Mouse (Mus musculus) embryonic stem cell, embryonic (primary cell): Measurements from ENCODE around the gene Sirt4.

Experiments
- CTCF ChIA-PET, 4 experiments: fragments of 300-600 bp in 2 of 4; fragments of 350-600 bp in 2 of 4; sonication (Branson Sonifier 250); formaldehyde crosslinking; loops; one replicate each; lab custom pipeline; 2022; ENCODE audit warnings: inconsistent platforms in 2 of 4; lab: Charles Lee
- POLR2A ChIA-PET, 4 experiments: fragments of 300-600 bp in 2 of 4; fragments of 350-600 bp in 2 of 4; sonication (Branson Sonifier 250); formaldehyde crosslinking; loops; one replicate each; lab custom pipeline; 2022; ENCODE audit warnings: antibody characterized with exemption in 4 of 4, inconsistent platforms in 1 of 4; lab: Charles Lee

Gene Sirt4

GRCm38 (mm10) chr5:115507981-115508858 lies 23.7 kb upstream of the Sirt4 start:
- CTCF ChIA-PET, result interaction anchor here in 3 of 4 experiments (0.7 to 3.4 kb wide), 9 partner anchors 9 to 51 kb away, joined by 3 to 31 read pairs (median 4); partner anchors contain the start of gene Rplp0 (in 1 of the 3)
- POLR2A ChIA-PET, result interaction anchor here (0.5 to 13.0 kb wide), 36 partner anchors 8 to 208 kb away, joined by 3 to 114 read pairs (median 5); partner anchors contain the start of genes Rplp0 (in 2 of the 4) and Sirt4 (in 2 of the 4)

- POLR2A ChIA-PET, result interaction anchor here (0.5 to 13.0 kb wide), 30 partner anchors 9 to 566 kb away, joined by 3 to 114 read pairs (median 5); partner anchors contain the start of genes 2210016L21Rik (in 1 of the 4), Rplp0 (in 1 of the 4) and Sirt4 (in 1 of the 4)
- CTCF ChIA-PET, result interaction anchor here (0.7 to 3.4 kb wide), 8 partner anchors 9 to 52 kb away, joined by 3 to 31 read pairs (median 6); partner anchors contain the start of gene Rplp0 (in 1 of the 4)
Measured at GRCm38 (mm10) chr5:115507267-115507980, 22.9 kb upstream of the Sirt4 start.

GRCm38 (mm10) chr5:115506454-115507201 lies 22.1 kb upstream of the Sirt4 start, which contains the start of gene Pxn:
TSS of gene Pxn (plus strand) at chr5:115506676.
- CTCF ChIA-PET, result interaction anchor here in 3 of 4 experiments (0.6 to 1.9 kb wide), 6 partner anchors 10 to 317 kb away, joined by 3 to 7 read pairs (median 6); no protein-coding TSS in a partner anchor
- POLR2A ChIA-PET, result interaction anchor here (0.5 to 13.0 kb wide), 16 partner anchors 10 to 565 kb away, joined by 3 to 114 read pairs (median 4); partner anchors contain the start of genes 2210016L21Rik (in 1 of the 4) and Unc119b (in 1 of the 4)

- ChIA-PET POLR2A (interaction anchor here in 3 of 4 experiments (0.8 to 13.0 kb wide), 11 partner anchors 10 to 53 kb away, joined by 3 to 114 read pairs (median 4); partner anchors contain the start of gene Rplp0 (in 1 of the 3)), CTCF (interaction anchor here in 3 of 4 experiments (0.7 to 1.9 kb wide), 5 partner anchors 9 to 50 kb away, joined by 4 to 8 read pairs (median 6); no protein-coding TSS in a partner anchor)
Measured at GRCm38 (mm10) chr5:115505617-115506016, 21.1 kb upstream of the Sirt4 start.

GRCm38 (mm10) chr5:115503035-115503434 lies 18.5 kb upstream of the Sirt4 start:
- POLR2A ChIA-PET, result interaction anchor here in 3 of 4 experiments (0.5 to 13.0 kb wide), 18 partner anchors 9 to 60 kb away, joined by 3 to 114 read pairs (median 4); partner anchors contain the start of gene Rplp0 (in 1 of the 3)

GRCm38 (mm10) chr5:115500383-115500935 lies 15.9 kb upstream of the Sirt4 start:
- ChIA-PET CTCF (interaction anchor here in 1 of 4 experiments (0.8 to 1.8 kb wide), 2 partner anchors 38 to 56 kb away, joined by 3 to 4 read pairs; no protein-coding TSS in a partner anchor), POLR2A (interaction anchor here in 3 of 4 experiments (0.5 to 13.0 kb wide), 14 partner anchors 9 to 122 kb away, joined by 3 to 114 read pairs (median 3); partner anchors contain the start of gene Rplp0 (in 1 of the 3))

More at GRCm38 (mm10) chr5:115503035-115503434, 18.5 kb upstream of the Sirt4 start:
- CTCF ChIA-PET, result interaction anchor here in 1 of 4 experiments (0.7 to 1.6 kb wide), 2 partner anchors 36 to 72 kb away, joined by 3 to 9 read pairs; no protein-coding TSS in a partner anchor

- ChIA-PET CTCF (interaction anchor here in 3 of 4 experiments (0.6 to 1.3 kb wide), 6 partner anchors 10 to 486 kb away, joined by 3 to 8 read pairs (median 3); no protein-coding TSS in a partner anchor), POLR2A (interaction anchor here (0.6 to 4.4 kb wide), 25 partner anchors 8 to 766 kb away, joined by 3 to 32 read pairs (median 4); partner anchors contain the start of gene Rplp0 (in 1 of the 4))
Measured at GRCm38 (mm10) chr5:115498307-115499240, 14.0 kb upstream of the Sirt4 start.

GRCm38 (mm10) chr5:115497033-115497432 lies 12.5 kb upstream of the Sirt4 start:
- ChIA-PET CTCF (interaction anchor here in 2 of 4 experiments (0.6 to 1.6 kb wide), 3 partner anchors 8 to 120 kb away, joined by 4 to 5 read pairs (median 4); no protein-coding TSS in a partner anchor), POLR2A (interaction anchor here in 3 of 4 experiments (0.6 to 9.2 kb wide), 19 partner anchors 7 to 439 kb away, joined by 3 to 239 read pairs (median 4); partner anchors contain the start of genes Dynll1 (in 1 of the 3), Rplp0 (in 1 of the 3) and Sirt4 (in 1 of the 3))

- POLR2A ChIA-PET, result interaction anchor here in 3 of 4 experiments (0.5 to 9.2 kb wide), 42 partner anchors 9 to 954 kb away, joined by 3 to 239 read pairs (median 4); partner anchors contain the start of genes Rplp0 (in 2 of the 3), Sirt4 (in 2 of the 3), Dynll1 (in 1 of the 3) and Rab35 (in 1 of the 3)
- CTCF ChIA-PET, result interaction anchor here in 3 of 4 experiments (0.5 to 1.6 kb wide), 6 partner anchors 9 to 303 kb away, joined by 3 to 5 read pairs (median 3); no protein-coding TSS in a partner anchor
Measured at GRCm38 (mm10) chr5:115495618-115496017, 11.1 kb upstream of the Sirt4 start.

- POLR2A ChIA-PET, result interaction anchor here (0.7 to 9.2 kb wide), 15 partner anchors 10 to 731 kb away, joined by 3 to 239 read pairs (median 7); partner anchors contain the start of genes Rplp0 (in 2 of the 4) and Sirt4 (in 1 of the 4)
- CTCF ChIA-PET, result interaction anchor here in 1 of 4 experiments (0.5 to 0.7 kb wide), 3 partner anchors 62 to 134 kb away, joined by 3 to 5 read pairs (median 4); no protein-coding TSS in a partner anchor
Measured at GRCm38 (mm10) chr5:115493441-115493840, 8.9 kb upstream of the Sirt4 start.

- POLR2A ChIA-PET, result interaction anchor here (0.6 to 9.2 kb wide), 65 partner anchors 6 to 341 kb away, joined by 3 to 239 read pairs (median 7); partner anchors contain the start of genes Dynll1 (in 2 of the 4), Rplp0 (in 2 of the 4), Pla2g1b (in 1 of the 4) and Pxn (in 1 of the 4)
- CTCF ChIA-PET, result interaction anchor here in 3 of 4 experiments (0.5 to 1.9 kb wide), 7 partner anchors 13 to 700 kb away, joined by 3 to 9 read pairs (median 5); no protein-coding TSS in a partner anchor
Measured at GRCm38 (mm10) chr5:115492711-115493335, 8.3 kb upstream of the Sirt4 start.

- POLR2A ChIA-PET, result interaction anchor here (0.5 to 9.2 kb wide), 97 partner anchors 7 to 516 kb away, joined by 3 to 239 read pairs (median 5); partner anchors contain the start of genes Rplp0 (in 3 of the 4), Dynll1 (in 2 of the 4), Bicdl1 (in 1 of the 4) and Pla2g1b (in 1 of the 4)
- CTCF ChIA-PET, result interaction anchor here (0.5 to 1.9 kb wide), 12 partner anchors 12 to 701 kb away, joined by 3 to 9 read pairs (median 4); no protein-coding TSS in a partner anchor
Measured at GRCm38 (mm10) chr5:115491771-115492322, 7.3 kb upstream of the Sirt4 start.

GRCm38 (mm10) chr5:115491076-115491475 lies 6.6 kb upstream of the Sirt4 start:
- POLR2A ChIA-PET, result interaction anchor here (0.5 to 9.2 kb wide), 158 partner anchors 8 to 1909 kb away, joined by 3 to 239 read pairs (median 5); partner anchors contain the start of genes Pxn (in 3 of the 4), Rplp0 (in 3 of the 4), Dynll1 (in 2 of the 4) and Rnf10 (in 2 of the 4)
- CTCF ChIA-PET, result interaction anchor here (0.6 to 1.9 kb wide), 12 partner anchors 11 to 316 kb away, joined by 3 to 9 read pairs (median 3); no protein-coding TSS in a partner anchor
